Mouse (Mus musculus): ENCODE results near the gene Npcd.

GRCm38 (mm10) chr15:79763601-79764246 lies 70.3 kb downstream of the Npcd start:
- no peak for TF ChIP-seq CTCF (IDR thresholded peaks at IDR 0.05; ENCODE audit: low read depth)
- no peak for TF ChIP-seq EP300 (optimal IDR thresholded peaks at IDR 0.05)

All from stomach, postnatal 0 days (tissue).